Mouse (Mus musculus) stomach, postnatal 0 days (tissue): ENCODE measurements around the gene Rps27rt.

Experiments used
- CTCF ChIP-seq: IDR thresholded peaks from 2 replicates; pipeline ENCODE4 v1.5.1; 2016; ENCODE audit warnings: antibody characterized with exemption, low read depth, mild to moderate bottlenecking, moderate library complexity
- EP300 ChIP-seq: optimal IDR thresholded peaks from 2 replicates; pipeline ENCODE3; 2016; ENCODE audit warnings: antibody characterized with exemption

- TF ChIP-seq CTCF (no peak), EP300 (no peak)
Measured at GRCm38 (mm10) chr9:114945576-114945975, 37.0 kb downstream of the Rps27rt start.
